Mouse (Mus musculus) kidney, postnatal 10 days (tissue): ENCODE measurements around the gene Ppp1r13b.
"Not testable (repeated sequence)": the region's sequence is repeated elsewhere in the genome, so short reads cannot be mapped to it uniquely, and the experiment has no call there.

Experiments used
- DNase-seq: peaks from one replicate; pipeline ENCODE4 v3.0.0; 2021; ENCODE audit warnings: mixed read lengths

Gene Ppp1r13b

GRCm38 (mm10) chr12:111907970-111908681 lies at the start of gene Ppp1r13b:
Gene Ppp1r13b, minus strand, starts transcription at chr12:111908110.
- DNase-seq = peak; percentile 97

DNA sequence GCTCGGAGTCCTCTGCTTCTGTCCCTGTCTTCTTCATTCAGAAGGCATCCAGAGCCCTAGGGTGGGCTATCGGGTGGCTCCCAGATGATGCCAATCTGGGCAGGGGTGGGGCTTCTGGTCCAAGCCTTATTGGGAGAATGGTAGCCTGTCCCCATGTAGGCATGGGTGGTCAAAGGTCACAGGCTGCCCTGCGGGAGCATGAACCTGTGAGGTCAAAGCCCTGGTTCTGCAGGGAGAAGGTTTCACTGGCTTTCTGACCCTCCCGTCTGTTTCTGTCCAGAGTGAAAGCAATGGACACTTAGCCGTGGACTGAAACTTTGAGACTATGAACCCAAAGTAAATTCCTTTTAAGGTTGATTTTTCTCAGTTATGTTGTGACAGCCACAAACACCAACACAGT lies 48.3 kb upstream of the Ppp1r13b start:
- no peak for DNase-seq

- no peak for DNase-seq
Measured at GRCm38 (mm10) chr12:111951701-111952100, 43.8 kb upstream of the Ppp1r13b start.

DNA sequence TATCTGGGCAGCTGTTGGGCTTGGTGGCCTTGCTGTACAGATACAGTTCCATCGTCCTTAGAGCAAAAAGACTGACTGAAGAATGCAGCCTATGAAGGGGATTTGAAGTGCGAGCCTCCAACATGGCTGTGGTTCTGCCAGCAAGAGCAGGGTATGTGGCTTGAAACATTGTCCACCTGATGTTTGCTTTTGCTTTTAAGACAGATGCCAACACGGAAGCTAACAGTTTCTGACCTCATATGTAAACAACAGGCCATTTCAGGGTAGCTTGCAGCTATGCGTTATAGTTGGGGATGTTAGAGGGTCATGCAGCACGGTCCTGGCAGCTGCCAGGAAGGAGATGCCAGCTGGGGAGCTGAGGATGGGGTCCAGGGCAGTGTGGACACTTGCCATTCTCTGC lies 42.6 kb upstream of the Ppp1r13b start:
- DNase-seq = no peak

DNA sequence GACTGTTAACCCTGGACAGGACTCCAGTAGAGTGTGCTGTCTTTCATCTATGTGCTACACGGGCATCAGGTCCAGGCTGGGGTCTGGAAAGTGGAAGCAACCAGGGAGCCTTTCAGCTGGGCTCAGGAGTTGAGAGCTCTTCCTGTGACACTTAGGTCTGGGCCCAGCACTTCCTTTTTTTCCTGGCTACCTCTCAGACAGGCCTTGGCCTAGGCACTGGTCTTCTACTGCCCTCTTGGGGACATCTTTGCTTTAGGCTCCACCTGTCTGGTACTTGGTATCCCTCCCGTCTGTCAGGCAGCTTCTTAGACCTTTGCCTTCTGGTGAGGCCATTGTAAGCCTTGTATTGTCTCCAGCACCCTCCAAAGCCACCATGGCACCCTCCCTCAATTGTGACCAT lies 38.8 kb upstream of the Ppp1r13b start:
- DNase-seq = peak; percentile 81

- not testable (repeated sequence) for DNase-seq
Measured at GRCm38 (mm10) chr12:111945765-111946655, 38.1 kb upstream of the Ppp1r13b start.

- DNase-seq = peak; percentile 79
Measured at GRCm38 (mm10) chr12:111945115-111945514, 37.2 kb upstream of the Ppp1r13b start.

DNA sequence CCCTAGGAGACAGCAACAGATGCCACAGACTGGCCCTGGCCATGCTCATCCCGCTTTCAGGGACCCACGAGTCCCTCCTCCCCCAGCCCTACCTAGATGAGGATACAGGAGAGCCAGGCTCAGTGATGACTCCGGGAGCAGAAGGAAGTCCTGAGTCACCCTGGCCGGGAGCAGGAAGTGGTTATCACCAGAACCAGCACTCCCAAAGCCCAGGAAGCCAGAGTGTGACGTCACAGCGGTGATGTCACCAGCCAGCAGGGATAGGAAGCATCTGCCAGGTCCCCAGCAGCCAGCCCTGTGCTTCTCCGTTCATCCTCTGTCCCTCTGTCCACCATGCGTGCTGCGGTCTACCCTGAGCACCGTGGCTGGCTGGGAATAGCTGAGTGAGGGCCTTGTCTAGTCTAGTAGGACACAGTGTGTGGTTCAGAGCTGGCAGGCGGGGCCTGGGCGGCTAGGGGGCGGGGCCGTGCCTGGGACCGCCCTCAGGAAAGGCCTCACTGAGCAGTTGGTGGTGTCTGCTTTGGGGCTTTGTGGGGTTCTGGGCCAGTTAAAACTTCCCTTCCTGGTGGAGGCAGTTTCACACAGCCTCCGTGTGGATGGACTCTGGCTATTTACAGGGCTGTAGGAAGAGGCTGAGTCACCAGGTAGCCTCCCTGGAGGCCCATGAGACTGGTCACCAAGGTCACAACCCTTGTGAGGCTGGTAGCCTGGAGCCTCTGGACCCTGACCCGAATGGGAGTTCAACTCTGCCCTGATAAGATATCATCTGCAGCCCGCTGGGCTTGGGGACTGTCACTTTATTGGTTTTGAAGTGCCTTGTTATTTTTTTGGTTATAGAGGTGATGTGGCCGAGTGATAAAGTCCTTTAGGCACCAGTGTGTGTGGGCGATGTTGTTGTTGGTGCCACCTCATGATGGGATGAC lies 36.4 kb upstream of the Ppp1r13b start:
- not testable (repeated sequence) for DNase-seq

GRCm38 (mm10) chr12:111943421-111944064 lies 35.6 kb upstream of the Ppp1r13b start:
- no peak for DNase-seq

GRCm38 (mm10) chr12:111938623-111939177 lies 30.8 kb upstream of the Ppp1r13b start:
- no peak for DNase-seq

- DNase-seq = peak; percentile 94
Measured at GRCm38 (mm10) chr12:111936706-111937550, 29.0 kb upstream of the Ppp1r13b start.

DNA sequence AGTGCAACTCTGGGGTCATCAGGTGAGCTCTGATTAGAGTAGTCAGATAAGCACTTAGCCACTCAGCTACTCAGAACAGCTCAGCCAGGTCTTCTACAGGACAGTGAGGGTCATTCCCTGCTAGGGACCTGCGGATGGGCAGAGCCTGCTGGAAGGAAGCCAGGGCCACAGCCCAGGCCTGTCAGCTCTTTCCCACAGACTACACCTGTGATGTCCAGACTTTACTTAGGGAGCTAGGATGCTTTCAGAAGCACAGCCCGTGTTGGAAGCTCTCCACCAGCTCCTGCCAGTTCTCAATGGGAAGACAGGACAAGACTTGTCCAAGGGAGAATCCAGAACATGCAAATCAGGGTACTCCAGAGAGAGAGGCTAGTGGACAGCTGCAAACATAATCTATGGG lies 26.1 kb upstream of the Ppp1r13b start:
- no peak for DNase-seq

GRCm38 (mm10) chr12:111933032-111933704 lies 25.3 kb upstream of the Ppp1r13b start:
- peak; percentile 70 for DNase-seq

DNA sequence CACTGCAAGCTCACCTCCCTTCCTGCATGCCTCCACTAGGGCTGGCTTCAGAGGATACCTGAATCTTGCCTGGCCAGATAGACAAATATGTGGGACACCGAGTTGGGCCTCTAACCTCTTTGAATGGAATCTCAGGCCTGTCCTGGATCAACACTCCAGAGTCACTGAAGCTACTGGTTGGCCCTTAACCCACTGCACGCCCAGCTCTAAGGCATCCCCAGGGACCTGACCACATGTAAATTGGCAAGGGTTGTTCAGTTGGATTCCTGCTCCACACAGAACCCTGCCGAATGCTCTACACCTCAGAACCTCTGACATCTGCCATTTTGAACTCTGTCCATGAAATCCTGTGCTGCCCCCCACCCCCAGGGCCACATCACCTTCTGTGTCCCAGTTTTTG lies 24.6 kb upstream of the Ppp1r13b start:
- DNase-seq = no peak

DNA sequence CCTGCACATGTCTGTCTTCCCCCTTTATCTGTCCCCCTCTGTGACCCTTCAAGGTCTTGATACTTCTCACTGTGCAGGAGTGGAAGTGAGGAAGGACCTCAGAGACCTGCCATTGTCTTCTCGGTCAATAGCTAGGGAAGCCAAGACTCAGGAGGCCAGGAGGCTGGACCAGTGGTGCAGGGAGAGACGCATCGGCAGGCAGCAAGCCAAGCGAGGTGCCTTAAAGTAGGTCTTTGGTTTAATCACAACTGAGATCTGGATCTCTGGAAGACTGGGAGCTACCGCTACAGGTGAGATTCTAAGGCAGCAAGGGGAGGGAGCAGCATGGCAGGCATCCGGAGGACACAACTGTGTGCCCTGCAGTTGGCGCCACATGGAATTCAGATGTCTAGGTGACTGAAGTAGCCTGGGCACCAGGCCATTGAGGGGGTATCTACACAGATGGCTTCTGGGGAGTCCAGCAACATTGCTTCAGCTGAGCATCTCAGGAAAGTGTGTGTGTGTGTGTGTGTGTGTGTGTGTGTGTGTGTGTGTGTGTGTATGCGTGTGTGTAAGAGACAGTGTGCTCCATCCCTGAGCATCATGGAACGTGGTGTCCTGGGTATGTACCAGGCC lies 23.6 kb upstream of the Ppp1r13b start:
- DNase-seq = no peak

DNA sequence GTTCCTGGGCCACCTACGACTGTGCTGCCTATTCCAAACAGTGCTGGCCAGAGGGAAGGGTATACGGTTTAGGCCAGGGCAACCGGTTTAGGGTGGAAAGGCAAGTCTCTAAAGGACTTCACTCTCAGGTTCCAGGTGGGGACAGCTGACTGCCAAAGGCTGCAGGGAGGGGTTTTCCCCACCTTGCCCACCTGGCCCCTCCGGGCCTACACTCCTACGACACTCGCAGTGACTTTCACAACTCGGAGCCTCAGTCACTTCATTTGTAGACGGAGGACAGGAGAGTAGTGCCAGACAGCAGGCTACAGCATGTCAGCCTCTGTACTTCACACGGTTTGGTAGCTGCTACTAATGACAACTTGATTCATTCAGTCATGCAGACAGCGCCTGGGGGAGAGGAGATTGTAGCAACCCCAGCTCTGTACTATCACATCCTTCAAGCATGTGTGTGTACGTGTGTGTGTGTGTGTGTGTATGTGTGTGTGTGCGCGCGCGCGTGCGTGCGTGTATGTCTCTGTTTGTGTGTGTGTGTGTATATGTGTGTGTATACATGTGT lies 20.6 kb upstream of the Ppp1r13b start:
- DNase-seq = no peak

DNA sequence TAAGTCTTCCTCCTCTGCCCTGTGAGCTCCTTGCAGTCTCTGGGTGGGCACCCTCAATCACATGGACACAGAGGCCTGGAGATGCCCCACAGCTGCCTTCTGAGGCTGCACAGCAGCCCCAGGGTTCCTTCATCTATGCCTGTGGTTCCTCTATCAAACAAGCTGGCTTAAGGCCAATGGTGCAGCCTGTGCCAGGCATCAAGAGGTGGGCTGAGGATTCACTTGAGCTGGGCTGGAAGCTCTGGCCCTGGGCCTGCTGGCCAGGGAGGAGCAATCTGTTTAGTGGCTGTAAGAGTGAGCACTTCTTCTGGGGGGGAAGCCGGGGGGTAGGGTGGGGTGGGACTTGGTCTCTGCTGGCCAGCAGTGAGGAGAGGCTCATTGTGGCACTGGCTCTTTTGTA lies 19.4 kb upstream of the Ppp1r13b start:
- DNase-seq = no peak

DNA sequence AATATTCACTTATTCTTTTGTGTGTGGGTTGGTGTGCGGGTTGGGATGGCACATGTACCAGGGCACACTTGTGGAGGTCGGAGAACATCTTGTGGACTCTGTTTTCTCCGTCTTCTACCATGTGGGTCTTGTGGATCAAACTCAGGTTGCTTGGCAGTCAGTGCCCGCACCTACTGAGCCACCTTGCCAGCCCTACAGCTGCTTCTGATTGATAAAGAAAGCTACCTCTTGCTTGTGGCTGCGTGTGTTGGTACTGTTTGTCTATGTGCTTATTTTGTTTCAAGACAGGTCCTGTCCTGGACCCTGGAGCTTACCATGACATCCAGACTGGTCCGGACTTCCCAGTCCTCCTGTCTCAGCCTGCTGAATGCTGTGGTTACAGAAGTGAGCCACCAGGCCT lies 15.2 kb upstream of the Ppp1r13b start:
- no peak for DNase-seq

DNA sequence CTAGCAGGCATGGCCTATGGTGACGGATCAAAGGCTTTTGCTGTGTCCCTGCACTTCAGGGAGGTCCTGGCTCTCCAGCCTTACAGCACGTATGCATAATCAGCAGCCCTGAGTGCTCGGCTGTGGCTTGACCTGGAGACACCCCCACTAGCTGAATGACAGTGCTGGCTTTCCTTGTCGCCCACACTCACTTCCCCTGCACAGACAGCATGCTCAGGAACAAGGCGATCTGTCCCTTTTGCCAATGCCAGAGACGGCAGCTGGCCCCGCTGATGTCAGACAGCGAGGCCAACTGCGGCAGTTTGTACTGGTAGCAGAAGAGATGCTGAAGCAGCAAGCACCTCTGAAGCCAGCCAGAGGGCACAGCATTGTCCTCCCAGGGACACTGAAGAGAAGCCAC lies 12.1 kb upstream of the Ppp1r13b start:
- no peak for DNase-seq
